Mouse (Mus musculus): ENCODE measurements around the gene Gabpb2. TPM values are rescaled to one million over a fixed set of nuclear protein-coding genes. Genes with fewer than 3 reads are reported as not detected.

The Gabpb2 gene
- polyA plus RNA-seq, 1 experiment from 2014 or later, result 8.9 TPM

DNA sequence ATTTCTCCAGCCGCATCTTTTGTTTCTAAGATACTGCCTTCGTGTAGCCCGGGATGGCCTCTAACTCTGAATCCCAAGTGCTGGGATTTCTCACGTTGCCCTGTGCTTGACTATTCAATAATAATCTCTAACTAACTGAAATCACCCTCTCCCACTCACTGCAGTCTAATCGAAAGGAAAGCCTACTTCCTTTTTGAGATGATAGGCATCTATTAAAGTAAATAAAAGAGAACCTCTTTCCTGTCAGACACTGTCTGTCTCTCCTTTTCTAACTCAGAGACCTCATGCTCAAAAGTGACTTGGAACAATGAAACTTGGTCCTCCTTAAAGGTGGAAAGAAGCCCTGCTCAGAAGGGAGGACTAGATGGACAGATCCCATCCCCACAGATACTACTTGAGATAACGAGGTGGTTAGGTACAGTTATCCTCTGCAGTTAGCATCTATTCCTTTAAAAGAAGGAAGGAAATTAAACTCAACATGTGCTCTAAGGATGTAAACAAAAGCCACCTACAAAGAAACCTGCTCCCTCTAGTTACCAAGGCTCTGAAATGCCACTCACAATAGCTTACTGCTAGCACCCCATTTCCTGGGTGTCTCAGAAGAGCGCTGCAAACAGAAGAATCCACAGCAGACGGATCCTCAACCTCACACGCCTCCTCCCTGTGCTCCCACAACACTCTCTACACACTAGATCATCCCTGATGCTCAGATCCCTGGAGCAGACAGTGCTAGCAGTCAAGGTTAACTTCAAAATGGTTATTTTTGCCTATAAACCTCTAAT lies 32.7 kb downstream of the Gabpb2 start:
- Histone ChIP-seq H3K4me2 (replicated peaks) (no peak overlapping the region), H3K27ac (replicated peaks) (no peak overlapping the region), H3K9ac (no peak overlapping the region)

DNA sequence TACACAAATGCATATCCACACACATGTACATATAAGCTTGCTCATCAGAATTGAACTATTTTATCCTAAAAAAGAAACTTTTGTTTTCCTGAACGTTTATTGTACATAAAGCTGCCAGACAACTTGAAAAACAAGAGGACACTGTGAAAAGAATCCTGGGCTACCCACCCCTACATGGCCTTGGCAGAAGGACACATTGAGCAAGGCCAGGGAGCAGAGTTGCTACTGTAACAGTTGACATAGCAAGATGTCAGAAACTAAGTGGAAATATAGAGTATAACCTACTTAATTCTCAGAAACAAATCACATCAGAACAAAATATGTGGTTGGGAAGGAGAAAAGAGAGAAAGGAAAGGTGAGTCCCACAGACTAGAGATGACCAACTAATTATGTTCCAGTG lies 35.9 kb downstream of the Gabpb2 start:
- Histone ChIP-seq H3K36me3 (peaks cover 34% of the 10 kb centered on the region), H3K4me3 (replicated peaks) (no peak overlapping the region), H3K4me1 (no peaks in the 10 kb centered on the region), H3K27ac (replicated peaks) (no peak overlapping the region), H3K27me3 (no peaks in the 10 kb centered on the region), H3K4me2 (replicated peaks) (no peak overlapping the region), H3K9ac (no peak overlapping the region), H3K9me3 (replicated peaks) (no peaks in the 10 kb centered on the region)
- ATAC-seq (ENCODE audit: insufficient number of reproducible peaks, low FRiP score, low TSS enrichment, low read depth), result no peak
- WGBS, result 69% methylated on average over 1 of the region's 1 CpGs

More for the DNA sequence above, 32.7 kb downstream of the Gabpb2 start:
- H3K4me3 ChIP-seq (replicated peaks), result no peak overlapping the region
- H3K27me3 ChIP-seq, result no peaks in the 10 kb centered on the region
- no peak for ATAC-seq (ENCODE audit: insufficient number of reproducible peaks, low FRiP score, low TSS enrichment, low read depth)
- H3K4me1 ChIP-seq, result no peaks in the 10 kb centered on the region
- peaks cover 65% of the 10 kb centered on the region for H3K36me3 ChIP-seq
- H3K9me3 ChIP-seq (replicated peaks), result no peaks in the 10 kb centered on the region
- WGBS, result 90% methylated on average over 9 of the region's 9 CpGs

DNA sequence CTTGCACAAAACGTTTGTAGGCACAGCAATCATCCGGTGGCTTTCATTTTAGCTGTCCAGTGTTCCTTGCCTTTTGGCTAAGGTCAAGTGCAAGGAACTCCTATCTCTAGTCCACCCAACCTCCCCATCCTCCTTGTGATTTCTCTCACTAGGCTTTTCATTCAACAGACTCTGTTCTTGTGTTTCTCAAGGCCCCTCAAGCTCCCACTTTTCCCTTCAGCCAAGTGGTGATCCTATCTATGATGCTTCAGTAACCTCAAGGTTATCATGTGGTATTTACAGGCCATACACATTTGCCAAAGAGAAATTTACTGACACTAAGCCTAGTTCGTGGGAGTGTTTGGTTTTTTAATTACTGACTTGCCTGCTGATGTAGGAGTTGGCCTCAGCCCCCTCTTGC lies 37.8 kb downstream of the Gabpb2 start:
- H3K27me3 ChIP-seq, result no peaks in the 10 kb centered on the region
- no peak overlapping the region for H3K4me2 ChIP-seq (replicated peaks)
- H3K4me1 ChIP-seq, result no peaks in the 10 kb centered on the region
- peaks cover 16% of the 10 kb centered on the region for H3K36me3 ChIP-seq
- no peak overlapping the region for H3K9ac ChIP-seq
- 61% methylated on average over 3 of the region's 3 CpGs for WGBS
- H3K4me3 ChIP-seq (replicated peaks), result no peak overlapping the region
- ATAC-seq (ENCODE audit: insufficient number of reproducible peaks, low FRiP score, low TSS enrichment, low read depth), result no peak
- H3K9me3 ChIP-seq (replicated peaks), result no peaks in the 10 kb centered on the region
- no peak overlapping the region for H3K27ac ChIP-seq (replicated peaks)

DNA sequence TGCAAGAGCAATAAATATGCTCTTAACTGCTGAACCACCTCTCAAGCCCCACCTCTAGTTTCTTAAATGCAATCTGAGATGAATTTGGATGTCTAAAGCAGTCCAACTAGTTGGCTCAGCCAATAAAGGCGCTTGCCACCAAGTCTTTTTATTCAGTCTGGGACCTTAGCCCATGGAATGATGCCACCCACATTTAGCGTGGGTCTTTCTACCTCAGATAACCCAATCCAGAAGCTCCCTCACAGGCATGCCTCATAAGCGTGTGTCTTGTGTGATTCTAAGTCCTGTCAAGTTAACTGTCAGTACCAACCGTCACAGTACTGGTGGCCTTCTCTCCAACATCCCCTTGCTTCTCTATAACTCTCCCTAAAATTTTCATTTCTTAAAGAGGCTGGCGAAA lies 38.8 kb downstream of the Gabpb2 start:
- Histone ChIP-seq H3K27me3 (no peaks in the 10 kb centered on the region), H3K4me1 (peaks cover 4% of the 10 kb centered on the region), H3K27ac (replicated peaks) (no peak overlapping the region)

DNA sequence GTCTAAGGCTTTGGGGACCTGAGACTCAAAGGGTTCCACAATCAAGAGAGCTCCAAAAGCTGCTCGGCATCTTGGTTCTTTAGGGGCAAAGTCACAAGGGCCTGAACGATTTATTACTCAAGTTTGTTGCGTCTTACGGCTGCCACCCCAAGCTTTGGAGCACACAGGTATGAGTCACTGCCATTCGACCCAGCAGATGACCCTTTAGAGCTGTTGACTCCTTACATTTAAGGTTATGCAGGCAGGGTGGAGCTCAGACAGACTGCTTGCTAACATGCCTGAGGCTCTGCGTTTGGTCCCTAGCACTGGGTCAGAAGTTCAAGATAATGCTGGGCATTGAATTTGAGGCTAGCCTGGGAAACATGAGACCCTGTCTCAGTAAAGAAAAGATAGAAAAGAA lies 40.1 kb downstream of the Gabpb2 start:
- no peak for ATAC-seq (ENCODE audit: insufficient number of reproducible peaks, low FRiP score, low TSS enrichment, low read depth)
- H3K9ac ChIP-seq, result no peak overlapping the region
- H3K9me3 ChIP-seq (replicated peaks), result no peaks in the 10 kb centered on the region
- no peak overlapping the region for H3K4me2 ChIP-seq (replicated peaks)
- H3K4me1 ChIP-seq, result peaks cover 18% of the 10 kb centered on the region
- H3K27ac ChIP-seq (replicated peaks), result no peak overlapping the region
- peaks cover 11% of the 10 kb centered on the region for H3K36me3 ChIP-seq
- WGBS, result 64% methylated on average over 6 of the region's 6 CpGs
- peaks cover 5% of the 10 kb centered on the region for H3K27me3 ChIP-seq
- no peak overlapping the region for H3K4me3 ChIP-seq (replicated peaks)

More for the DNA sequence above, 38.8 kb downstream of the Gabpb2 start:
- H3K9me3 ChIP-seq (replicated peaks), result no peaks in the 10 kb centered on the region
- no peak overlapping the region for H3K4me2 ChIP-seq (replicated peaks)
- H3K4me3 ChIP-seq (replicated peaks), result no peak overlapping the region
- H3K36me3 ChIP-seq, result peaks cover 7% of the 10 kb centered on the region; the same call in 1 of the 2 replicates
- ATAC-seq (ENCODE audit: insufficient number of reproducible peaks, low FRiP score, low TSS enrichment, low read depth), result no peak
- WGBS, result 78% methylated on average over 5 of the region's 5 CpGs
- H3K9ac ChIP-seq, result no peak overlapping the region

DNA sequence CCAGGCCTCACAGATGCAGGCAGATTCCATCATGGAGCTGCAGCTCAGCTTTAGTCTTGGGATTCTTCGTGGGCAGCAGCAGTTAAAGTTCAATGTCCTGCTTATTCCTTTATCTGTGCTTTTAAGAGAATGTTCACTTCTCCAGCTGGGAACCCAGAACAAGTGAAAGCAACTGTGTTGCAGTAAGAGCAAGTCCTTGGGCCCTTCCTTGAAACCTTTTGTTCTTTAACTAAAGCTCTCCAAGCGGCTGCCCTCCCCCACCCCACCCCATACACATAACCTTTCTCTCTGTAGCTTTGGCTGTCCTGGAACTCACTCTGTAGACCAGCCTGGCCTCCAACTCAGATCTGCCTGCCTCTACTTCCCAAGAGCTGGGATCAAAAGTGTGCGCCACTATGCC lies 41.2 kb downstream of the Gabpb2 start:
- H3K9ac ChIP-seq, result no peak overlapping the region
- peaks cover 17% of the 10 kb centered on the region for H3K36me3 ChIP-seq
- H3K4me1 ChIP-seq, result peaks cover 21% of the 10 kb centered on the region
- H3K4me3 ChIP-seq (replicated peaks), result no peak overlapping the region
- no peak overlapping the region for H3K27ac ChIP-seq (replicated peaks)
- WGBS, result 73% methylated on average over 3 of the region's 3 CpGs
- no peak overlapping the region for H3K4me2 ChIP-seq (replicated peaks)
- no peaks in the 10 kb centered on the region for H3K9me3 ChIP-seq (replicated peaks)
- ATAC-seq (ENCODE audit: insufficient number of reproducible peaks, low FRiP score, low TSS enrichment, low read depth), result no peak
- H3K27me3 ChIP-seq, result peaks cover 15% of the 10 kb centered on the region

DNA sequence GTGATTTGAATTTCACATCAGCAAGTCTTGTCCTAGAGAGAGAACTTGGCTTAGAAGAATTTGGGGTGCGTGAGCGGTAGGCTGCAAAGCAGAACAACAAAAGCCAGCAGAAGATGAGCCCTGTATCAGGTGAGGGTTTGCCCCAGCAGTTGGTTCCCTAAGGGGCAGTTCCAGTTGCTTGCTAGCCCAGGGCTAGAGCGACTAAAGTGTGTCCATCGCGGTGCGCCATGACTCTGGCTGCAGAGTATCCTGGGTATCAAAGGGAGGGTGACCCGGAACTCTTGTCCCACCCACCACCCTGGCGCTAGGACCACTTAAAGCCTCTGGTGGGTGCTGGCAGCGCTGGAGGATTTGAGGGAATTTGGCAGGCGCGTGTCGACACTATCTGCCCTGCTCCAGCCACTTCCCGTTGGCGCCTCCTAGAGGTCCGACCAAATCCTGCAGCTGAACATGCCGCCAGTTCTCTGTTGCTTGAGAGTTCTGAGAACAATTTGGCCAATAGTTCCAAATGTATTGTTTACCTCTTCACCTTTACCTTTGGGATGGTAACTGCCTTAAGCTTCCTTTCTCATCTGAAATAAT lies 43.6 kb downstream of the Gabpb2 start:
- peaks cover 21% of the 10 kb centered on the region for H3K4me1 ChIP-seq
- H3K27me3 ChIP-seq, result peaks cover 34% of the 10 kb centered on the region
- no peak overlapping the region for H3K27ac ChIP-seq (replicated peaks)
- ATAC-seq (ENCODE audit: insufficient number of reproducible peaks, low FRiP score, low TSS enrichment, low read depth), result no peak
- H3K4me2 ChIP-seq (replicated peaks), result peak overlapping the region; percentile 40
- no peak overlapping the region for H3K9ac ChIP-seq
- WGBS, result 18% methylated on average over 16 of the region's 16 CpGs
- peaks cover 41% of the 10 kb centered on the region for H3K36me3 ChIP-seq
- H3K4me3 ChIP-seq (replicated peaks), result peak overlapping the region; percentile 25
- no peaks in the 10 kb centered on the region for H3K9me3 ChIP-seq (replicated peaks)

DNA sequence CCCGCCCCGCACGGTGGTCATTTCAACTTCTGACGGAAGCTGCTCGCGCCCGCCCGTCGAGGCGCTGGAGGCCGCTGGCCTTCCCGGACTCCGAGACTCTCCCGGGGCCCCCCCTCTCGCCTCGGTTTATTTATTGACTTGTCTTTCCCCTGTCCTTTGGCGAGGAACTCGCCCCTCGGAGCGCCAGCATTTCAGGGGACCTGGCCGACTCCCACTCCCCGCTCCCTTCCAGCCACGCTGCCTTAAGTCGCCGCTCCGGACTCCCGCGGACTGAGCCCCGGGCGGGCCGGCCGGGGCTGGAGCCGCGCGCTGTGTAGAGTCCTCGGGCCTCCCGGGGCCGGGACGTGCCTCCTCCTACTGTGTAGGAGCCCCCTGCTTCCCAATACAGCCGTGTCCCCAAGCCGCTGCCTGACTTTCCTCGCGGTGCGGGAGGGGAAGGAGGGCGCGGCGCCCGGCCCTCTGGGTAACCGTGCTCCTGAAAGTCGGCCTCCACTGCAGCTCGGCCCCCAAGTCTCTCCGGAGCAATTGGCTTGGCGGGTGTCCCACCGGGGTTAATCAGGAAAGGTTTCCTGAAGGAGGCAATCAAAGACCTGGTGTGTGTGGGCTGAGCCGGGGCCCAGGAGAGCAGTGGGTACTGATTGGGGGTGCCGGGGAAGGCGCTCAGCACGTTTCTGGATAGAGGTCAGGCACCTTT lies 44.3 kb downstream of the Gabpb2 start:
- H3K36me3 ChIP-seq, result peaks cover 48% of the 10 kb centered on the region
- no peak for ATAC-seq (ENCODE audit: insufficient number of reproducible peaks, low FRiP score, low TSS enrichment, low read depth)
- peak overlapping the region; percentile 40 for H3K4me2 ChIP-seq (replicated peaks)
- peaks cover 21% of the 10 kb centered on the region for H3K4me1 ChIP-seq
- peaks cover 34% of the 10 kb centered on the region for H3K27me3 ChIP-seq
- WGBS, result 25% methylated on average over 58 of the region's 58 CpGs
- H3K9me3 ChIP-seq (replicated peaks), result no peaks in the 10 kb centered on the region
- H3K4me3 ChIP-seq (replicated peaks), result peak overlapping the region; percentile 25
- no peak overlapping the region for H3K9ac ChIP-seq
- no peak overlapping the region for H3K27ac ChIP-seq (replicated peaks)

DNA sequence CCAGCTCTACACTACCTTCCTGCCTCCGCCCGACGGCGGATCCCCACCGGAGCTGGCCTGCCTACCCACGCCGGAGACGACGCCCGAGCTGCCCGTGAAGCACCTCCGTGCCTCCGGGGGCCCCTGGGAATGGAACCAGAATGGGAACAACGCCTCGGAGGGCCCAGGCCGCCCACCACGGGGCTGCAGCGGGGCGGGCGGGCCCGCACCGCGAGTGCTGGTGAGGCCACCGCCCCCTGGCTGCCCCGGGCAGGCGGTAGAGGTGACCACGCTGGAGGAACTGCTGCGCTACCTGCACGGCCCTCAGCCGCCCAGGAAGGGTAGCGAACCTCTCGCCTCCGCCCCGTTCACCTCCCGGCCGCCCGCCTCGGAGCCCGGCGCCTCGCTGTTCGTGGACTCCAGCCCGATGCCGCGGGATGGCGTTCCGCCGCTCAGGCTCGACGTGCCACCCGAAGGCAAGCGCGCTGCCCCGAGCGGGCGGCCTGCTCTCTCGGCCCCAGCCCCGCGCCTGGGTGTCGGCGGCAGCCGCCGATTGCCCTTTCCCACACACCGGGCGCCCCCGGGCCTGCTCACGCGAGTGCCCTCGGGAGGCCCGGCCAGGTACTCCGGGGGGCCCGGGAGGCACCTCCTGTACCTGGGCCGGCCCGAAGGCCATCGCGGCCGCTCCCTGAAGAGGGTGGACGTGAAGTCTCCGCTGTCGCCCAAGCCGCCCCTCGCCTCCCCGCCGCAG lies 45.0 kb downstream of the Gabpb2 start:
- Histone ChIP-seq H3K9ac (no peak overlapping the region), H3K27ac (replicated peaks) (no peak overlapping the region), H3K36me3 (peaks cover 55% of the 10 kb centered on the region), H3K27me3 (peaks cover 34% of the 10 kb centered on the region), H3K4me3 (replicated peaks) (0 out of 2 replicates have a peak overlapping the region, but pooled peaks have one; percentile 25), H3K4me2 (replicated peaks) (peak overlapping the region; percentile 40), H3K4me1 (peaks cover 21% of the 10 kb centered on the region), H3K9me3 (replicated peaks) (no peaks in the 10 kb centered on the region)
- 0 out of 2 replicates have a peak, but pooled peaks have one; percentile 8 for ATAC-seq (ENCODE audit: insufficient number of reproducible peaks, low FRiP score, low TSS enrichment, low read depth)
- WGBS, result 42% methylated on average over 81 of the region's 84 CpGs

DNA sequence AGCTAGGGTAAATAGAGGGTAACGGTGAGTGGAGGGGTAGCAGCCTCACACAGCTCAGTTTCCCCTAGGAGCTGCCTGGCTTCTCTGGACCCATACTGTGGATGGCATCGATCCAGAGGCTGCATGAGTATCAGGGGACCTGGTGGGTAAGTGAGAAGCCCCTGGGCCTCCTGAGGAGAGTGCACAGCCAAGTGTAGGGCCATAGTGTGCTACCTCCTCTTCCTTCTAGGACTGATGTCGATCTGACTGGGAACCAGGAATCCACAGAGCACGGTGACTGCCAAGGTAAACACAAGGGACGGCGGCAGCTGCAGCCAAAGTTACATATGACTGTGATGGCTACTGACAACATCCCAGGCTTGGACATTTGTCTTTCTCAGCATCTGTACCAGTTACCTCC lies 46.6 kb downstream of the Gabpb2 start:
- no peak overlapping the region for H3K4me3 ChIP-seq (replicated peaks)
- H3K36me3 ChIP-seq, result peaks cover 71% of the 10 kb centered on the region
- 78% methylated on average over 6 of the region's 6 CpGs for WGBS
- no peaks in the 10 kb centered on the region for H3K9me3 ChIP-seq (replicated peaks)
- no peak overlapping the region for H3K9ac ChIP-seq
- H3K4me2 ChIP-seq (replicated peaks), result no peak overlapping the region
- ATAC-seq (ENCODE audit: insufficient number of reproducible peaks, low FRiP score, low TSS enrichment, low read depth), result no peak
- peaks cover 21% of the 10 kb centered on the region for H3K4me1 ChIP-seq
- H3K27ac ChIP-seq (replicated peaks), result no peak overlapping the region
- peaks cover 34% of the 10 kb centered on the region for H3K27me3 ChIP-seq

DNA sequence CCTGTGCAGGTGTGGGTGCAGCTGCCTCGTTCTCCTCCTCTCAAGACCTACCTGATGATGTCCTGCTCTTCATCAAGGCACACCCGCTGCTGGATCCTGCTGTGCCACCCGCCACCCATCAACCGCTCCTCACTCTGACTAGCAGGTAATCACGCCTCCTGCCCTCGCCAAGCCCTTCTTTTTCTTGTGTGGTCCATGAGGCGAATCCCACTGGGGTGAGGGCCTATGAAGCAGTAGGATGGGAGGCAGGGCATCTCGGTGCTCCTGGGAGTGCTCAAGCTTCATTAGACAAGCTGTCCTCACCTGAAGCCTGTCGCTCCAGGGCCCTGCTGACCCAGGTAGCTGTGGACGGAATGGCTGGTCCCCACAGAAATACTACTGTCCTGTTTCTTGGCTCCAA lies 47.7 kb downstream of the Gabpb2 start:
- H3K9me3 ChIP-seq (replicated peaks), result no peaks in the 10 kb centered on the region
- peaks cover 34% of the 10 kb centered on the region for H3K27me3 ChIP-seq
- H3K9ac ChIP-seq, result no peak overlapping the region
- no peak for ATAC-seq (ENCODE audit: insufficient number of reproducible peaks, low FRiP score, low TSS enrichment, low read depth)
- 90% methylated on average over 10 of the region's 10 CpGs for WGBS
- H3K4me2 ChIP-seq (replicated peaks), result no peak overlapping the region
- no peak overlapping the region for H3K4me3 ChIP-seq (replicated peaks)
- H3K4me1 ChIP-seq, result peaks cover 21% of the 10 kb centered on the region
- H3K27ac ChIP-seq (replicated peaks), result no peak overlapping the region
- peaks cover 81% of the 10 kb centered on the region for H3K36me3 ChIP-seq
